Mouse (Mus musculus) liver, postnatal 0 days (tissue): Measurements from ENCODE around the gene Adamtsl3.

Source experiments
- CTCF ChIP-seq: sonication (generic); IDR thresholded peaks from 2 replicates; pipeline ENCODE4 v1.5.1; 2016; ENCODE audit warnings: antibody characterized with exemption, low read depth
- EP300 ChIP-seq: IDR thresholded peaks from 2 replicates; pipeline ENCODE4 v1.6.1; 2016; ENCODE audit warnings: antibody characterized with exemption, low read depth, mild to moderate bottlenecking

DNA sequence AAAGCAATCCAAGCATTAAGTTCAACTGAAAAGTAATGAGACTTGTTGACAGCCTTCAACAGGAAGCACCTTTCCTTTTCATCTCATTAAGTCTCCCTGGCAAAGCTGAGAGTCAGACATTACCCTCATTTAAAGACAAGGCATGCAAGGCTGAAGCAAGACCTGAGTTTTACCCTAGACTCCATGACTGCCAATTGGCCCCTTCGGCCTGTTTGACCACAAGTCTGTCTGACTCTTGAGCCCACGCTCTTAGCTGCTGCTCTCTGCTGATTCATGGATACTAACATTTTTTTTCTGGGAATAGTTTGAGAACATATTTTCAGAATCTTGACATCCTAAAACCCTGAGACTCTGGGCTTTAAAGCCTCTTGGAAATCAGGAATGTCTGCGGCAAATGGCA, 232.3 kb downstream of the Adamtsl3 start:
- no peak for TF ChIP-seq CTCF
- TF ChIP-seq EP300 = no peak
